Mouse (Mus musculus) c-Kit-positive CD71-negative TER-119-negative erythroid progenitor cells, embryonic 14.5 days (primary cell): ENCODE measurements around the gene Ywhae.

ENCODE experiments used
- DNase-seq: peaks from one replicate; pipeline ENCODE4 v3.0.0-alpha.2; 2013; ENCODE audit warnings: low read depth

Gene Ywhae

GRCm38 (mm10) chr11:75794602-75795320 is 62.1 kb downstream of the Ywhae start:
- no peak for DNase-seq

- no peak for DNase-seq
Measured at GRCm38 (mm10) chr11:75795321-75795636, 62.6 kb downstream of the Ywhae start.

GRCm38 (mm10) chr11:75796029-75796445 is 63.4 kb downstream of the Ywhae start, which contains the start of gene Doc2b:
Doc2b (minus strand) TSS chr11:75796049.
- DNase-seq: no peak

- DNase-seq: no peak
Measured at GRCm38 (mm10) chr11:75796536-75797246, 64.0 kb downstream of the Ywhae start.

GRCm38 (mm10) chr11:75801369-75801768 is 68.7 kb downstream of the Ywhae start:
- no peak for DNase-seq

GRCm38 (mm10) chr11:75801771-75802550 is 69.3 kb downstream of the Ywhae start:
- no peak for DNase-seq

GRCm38 (mm10) chr11:75807486-75807885 is 74.8 kb downstream of the Ywhae start:
- DNase-seq: no peak

GRCm38 (mm10) chr11:75810526-75810925 is 77.9 kb downstream of the Ywhae start:
- DNase-seq: no peak

- no peak for DNase-seq
Measured at GRCm38 (mm10) chr11:75811900-75812299, 79.2 kb downstream of the Ywhae start.

- DNase-seq: no peak
Measured at GRCm38 (mm10) chr11:75813085-75813484, 80.4 kb downstream of the Ywhae start.
